Mouse (Mus musculus) lung, embryonic 16.5 days (tissue): ENCODE results near the gene Olfr1423. TPM values are rescaled to one million over a fixed set of nuclear protein-coding genes. Genes with fewer than 3 reads are reported as not detected.

Experiments used
- polyA plus RNA-seq: library from polyadenylated mRNA; unstranded; fragments of >200 nt; fragmentation: Nextera tagmentation; extraction: Ambion mirVana; gene quantifications from 2 replicates; pipeline ENCODE4 v1.2.1, GENCODE M21; 2015

The Olfr1423 gene
- polyA plus RNA-seq, 1 experiment from 2014 or later, result not detected

Other genes starting within 250 kb of the Olfr1423 start
- 17.6 and 19.3 TPM in 2 replicates for gene Stx3, start 221.9 kb downstream of the Olfr1423 start, polyA plus RNA-seq
- gene Olfr1417, start 202.1 kb downstream of the Olfr1423 start, polyA plus RNA-seq, result not detected in 2 replicates
- gene Olfr1418, start 180.3 kb downstream of the Olfr1423 start, polyA plus RNA-seq, result not detected in 2 replicates
- not detected in 2 replicates for gene Olfr1419, start 166.2 kb downstream of the Olfr1423 start, polyA plus RNA-seq
- gene Olfr1420, start 154.8 kb downstream of the Olfr1423 start, polyA plus RNA-seq, result 0.05 TPM in 1 of 2 replicates, not detected in the other
- gene Patl1, start 128.9 kb downstream of the Olfr1423 start, polyA plus RNA-seq, result 18.9 and 19.0 TPM in 2 replicates
- gene Osbp, start 75.4 kb downstream of the Olfr1423 start, polyA plus RNA-seq, result 3.1 and 4.0 TPM in 2 replicates
- gene Olfr1424, start 21.4 kb upstream of the Olfr1423 start, polyA plus RNA-seq, result not detected in 2 replicates
- gene Olfr1425, start 36.4 kb upstream of the Olfr1423 start, polyA plus RNA-seq, result not detected in 2 replicates
- not detected in 2 replicates for gene Olfr1426, start 50.7 kb upstream of the Olfr1423 start, polyA plus RNA-seq
- not detected in 2 replicates for gene Olfr1427, start 62.0 kb upstream of the Olfr1423 start, polyA plus RNA-seq
- not detected in 2 replicates for gene Olfr1428, start 74.6 kb upstream of the Olfr1423 start, polyA plus RNA-seq
- not detected in 2 replicates for gene Olfr76, start 81.9 kb upstream of the Olfr1423 start, polyA plus RNA-seq
- gene Olfr1555-ps1, start 128.8 kb upstream of the Olfr1423 start, polyA plus RNA-seq, result not detected in 2 replicates
- gene Olfr1431, start 159.3 kb upstream of the Olfr1423 start, polyA plus RNA-seq, result not detected in 2 replicates
- not detected in 2 replicates for gene Olfr1432, start 191.3 kb upstream of the Olfr1423 start, polyA plus RNA-seq
- not detected in 2 replicates for gene Olfr262, start 200.3 kb upstream of the Olfr1423 start, polyA plus RNA-seq
- not detected in 2 replicates for gene Olfr235, start 219.7 kb upstream of the Olfr1423 start, polyA plus RNA-seq
- not detected in 2 replicates for gene Olfr1434, start 238.5 kb upstream of the Olfr1423 start, polyA plus RNA-seq